Mouse (Mus musculus) liver, embryonic 12.5 days (tissue): ENCODE data around the gene Chsy1. TPM values are rescaled to one million over a fixed set of nuclear protein-coding genes. Genes with fewer than 3 reads are reported as not detected.

Experiments used
- ATAC-seq: fragments of 200-750 bp; cut with Nextera tagmentation; 2 replicates; pipeline ENCODE4 v1.8.0; 2017; ENCODE audit warnings: moderate number of reproducible peaks, mild to moderate bottlenecking, moderate library complexity
- H3K27ac ChIP-seq: fragments of 300-500 bp; sonication (generic); 2 replicates; pipeline ENCODE4 v1.5.1; 2016; ENCODE audit warnings: mild to moderate bottlenecking
- H3K27me3 ChIP-seq: fragments of 300-500 bp; sonication (generic); replicated peaks from 2 replicates; pipeline ENCODE4 v1.6.1; 2016; ENCODE audit warnings: mild to moderate bottlenecking, moderate library complexity
- H3K36me3 ChIP-seq: fragments of 300-500 bp; sonication (generic); 2 replicates; pipeline ENCODE4 v1.6.1; 2016; ENCODE audit warnings: mild to moderate bottlenecking, moderate library complexity
- H3K4me1 ChIP-seq: fragments of 300-500 bp; sonication (generic); 2 replicates; pipeline ENCODE4 v1.6.1; 2016
- H3K4me2 ChIP-seq: fragments of 300-500 bp; sonication (generic); 2 replicates; pipeline ENCODE4 v1.6.1; 2016; ENCODE audit warnings: mild to moderate bottlenecking, moderate library complexity
- H3K4me3 ChIP-seq: fragments of 300-500 bp; sonication (generic); 2 replicates; pipeline ENCODE4 v1.5.1; 2016; ENCODE audit warnings: mild to moderate bottlenecking, moderate library complexity
- H3K9ac ChIP-seq: fragments of 300-500 bp; sonication (generic); 2 replicates; pipeline ENCODE4 v1.6.1; 2016; ENCODE audit warnings: mild to moderate bottlenecking, moderate library complexity
- H3K9me3 ChIP-seq: fragments of 300-500 bp; sonication (generic); replicated peaks from 2 replicates; pipeline ENCODE4 v1.6.1; 2016; ENCODE audit warnings: mild to moderate bottlenecking, moderate library complexity
- WGBS: fragments of 180-500 bp; shearing (Covaris S2); methylation state at CpG from one replicate; pipeline ENCODE4 v1.1.7; 2016; ENCODE audit not compliant: insufficient replicate concordance; 5-methylcytosine and 5-hydroxymethylcytosine counted together
- polyA plus RNA-seq: library from polyadenylated mRNA; unstranded; fragments of >200 nt; fragmentation: Nextera tagmentation; extraction: Ambion mirVana; gene quantifications from 2 replicates; pipeline ENCODE4 v1.2.1, GENCODE M21; 2016

Gene Chsy1
- 11.3 and 12.0 TPM in 2 replicates for polyA plus RNA-seq

- under 1% methylated on average over 84 of the region's 123 CpGs for WGBS
- H3K4me3 ChIP-seq: peak within 1 kb of the TSS; percentile 90
- peaks cover 13% of the 10 kb centered on the region for H3K27me3 ChIP-seq
- no peaks in the 10 kb centered on the region for H3K9me3 ChIP-seq
- peaks cover 45% of the 10 kb centered on the region for H3K4me1 ChIP-seq
- peak within 1 kb of the TSS; percentile 91 for H3K9ac ChIP-seq
- ATAC-seq: peak; percentile 60
- H3K36me3 ChIP-seq: peaks cover 2% of the 10 kb centered on the region
- H3K27ac ChIP-seq: peak within 1 kb of the TSS; percentile 86
- H3K4me2 ChIP-seq: peak within 1 kb of the TSS; percentile 94
These were observed at the start of gene Chsy1 for GRCm38 (mm10) chr7:66108961-66109854. Gene Chsy1 (plus strand): TSS chr7:66109515.

DNA sequence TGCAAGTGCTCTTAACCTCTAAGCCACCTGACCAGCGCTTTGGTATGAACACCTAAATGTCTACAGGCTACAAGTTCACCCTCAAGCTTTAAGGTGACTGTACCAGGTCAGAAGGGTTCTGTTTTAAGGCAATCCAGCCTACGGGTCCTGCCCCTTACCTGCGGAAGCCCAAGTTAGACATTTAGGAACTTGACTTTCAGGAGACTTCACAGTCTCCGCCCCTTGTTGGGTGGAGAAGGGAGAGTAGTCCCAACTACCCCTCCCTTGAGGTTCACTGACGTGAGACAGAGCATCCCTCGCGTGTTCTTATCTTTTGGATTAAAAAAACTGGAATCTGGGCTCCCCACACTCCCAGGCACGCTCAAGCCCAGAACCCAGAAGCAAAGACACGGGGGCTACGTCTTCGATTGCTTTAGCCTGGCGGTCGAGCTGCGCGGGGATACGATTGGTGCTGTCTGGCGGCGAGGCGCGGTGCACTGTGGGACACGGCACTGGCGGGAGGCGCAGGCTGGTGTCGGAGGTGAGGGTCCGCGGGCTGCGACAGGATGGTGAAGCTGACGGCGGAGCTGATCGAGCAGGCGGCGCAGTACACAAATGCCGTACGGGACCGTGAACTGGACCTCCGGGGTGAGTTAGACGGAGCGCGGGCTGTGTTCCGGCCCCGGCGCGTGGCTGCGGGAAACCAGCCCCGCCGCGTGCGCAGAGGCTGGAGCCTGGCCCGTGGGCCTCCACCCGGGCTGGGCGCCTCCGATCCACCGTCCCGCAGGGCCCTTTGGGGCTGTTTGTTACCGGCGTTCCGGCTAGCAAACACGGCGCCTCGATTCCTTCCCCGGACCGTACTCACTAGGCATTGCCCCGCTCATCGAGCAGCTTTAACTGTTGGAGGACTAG is 49.0 kb upstream of the Chsy1 start:
- Histone ChIP-seq H3K27ac (peak overlapping the region; percentile 83), H3K9ac (peak overlapping the region; percentile 91), H3K9me3 (no peaks in the 10 kb centered on the region), H3K4me1 (peaks cover 26% of the 10 kb centered on the region), H3K4me2 (peak overlapping the region; percentile 84), H3K36me3 (peaks cover 35% of the 10 kb centered on the region), H3K4me3 (peak overlapping the region; percentile 95), H3K27me3 (peaks cover 8% of the 10 kb centered on the region; the same call in 1 of the 2 replicates)
- ATAC-seq: peak; percentile 91
- WGBS: 2% methylated on average over 63 of the region's 64 CpGs

GRCm38 (mm10) chr7:66061057-66061456 is 48.3 kb upstream of the Chsy1 start:
- ATAC-seq: no peak
- peak overlapping the region; percentile 84 for H3K4me2 ChIP-seq
- peak overlapping the region; percentile 95 for H3K4me3 ChIP-seq
- 1% methylated on average over 14 of the region's 14 CpGs for WGBS
- peak overlapping the region; percentile 91 for H3K9ac ChIP-seq
- H3K4me1 ChIP-seq: peaks cover 30% of the 10 kb centered on the region
- H3K36me3 ChIP-seq: peaks cover 41% of the 10 kb centered on the region
- peaks cover 8% of the 10 kb centered on the region; the same call in 1 of the 2 replicates for H3K27me3 ChIP-seq
- no peaks in the 10 kb centered on the region for H3K9me3 ChIP-seq
- peak overlapping the region; percentile 83; the same call in 1 of the 2 replicates for H3K27ac ChIP-seq

- no peak for ATAC-seq
- Histone ChIP-seq H3K27me3 (no peaks in the 10 kb centered on the region), H3K36me3 (peaks cover 66% of the 10 kb centered on the region), H3K9ac (no peak overlapping the region), H3K9me3 (no peaks in the 10 kb centered on the region), H3K4me2 (no peak overlapping the region), H3K27ac (no peak overlapping the region), H3K4me3 (no peak overlapping the region), H3K4me1 (peaks cover 25% of the 10 kb centered on the region)
- 86% methylated on average over 2 of the region's 2 CpGs for WGBS
These were observed 32.9 kb upstream of the Chsy1 start for GRCm38 (mm10) chr7:66076411-66076810.

- under 1% methylated on average over 65 of the region's 65 CpGs for WGBS
- Histone ChIP-seq H3K4me3 (peak within 1 kb of the TSS; percentile 82), H3K9ac (peak within 1 kb of the TSS; percentile 77), H3K4me2 (peak within 1 kb of the TSS; percentile 97), H3K27ac (peak within 1 kb of the TSS; percentile 81), H3K36me3 (peaks cover 65% of the 10 kb centered on the region), H3K9me3 (no peaks in the 10 kb centered on the region), H3K4me1 (peaks cover 29% of the 10 kb centered on the region), H3K27me3 (no peaks in the 10 kb centered on the region)
- ATAC-seq: peak; percentile 100
These were observed 29.7 kb upstream of the Chsy1 start, which contains the start of gene Selenos for GRCm38 (mm10) chr7:66079364-66080230. Gene Selenos (plus strand): TSS chr7:66079649.

DNA sequence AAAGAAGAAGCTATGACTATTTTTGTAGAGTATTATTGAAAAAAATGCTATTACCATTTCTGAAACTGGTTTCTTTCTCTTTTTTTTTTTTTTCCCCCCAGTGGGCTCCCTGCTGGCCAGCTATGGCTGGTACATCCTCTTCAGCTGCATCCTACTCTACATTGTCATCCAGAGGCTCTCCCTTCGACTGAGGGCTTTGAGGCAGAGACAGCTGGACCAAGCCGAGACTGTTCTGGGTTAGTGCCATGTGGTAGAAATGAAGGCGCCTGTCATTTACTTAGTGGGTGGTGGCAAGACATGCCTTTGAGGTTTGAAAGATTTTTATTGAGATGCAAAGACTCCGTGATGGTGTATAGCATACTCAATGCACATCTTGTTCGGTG is 29.1 kb upstream of the Chsy1 start:
- ATAC-seq: no peak
- Histone ChIP-seq H3K27ac (0 out of 2 replicates have a peak overlapping the region, but pooled peaks have one; percentile 81), H3K4me2 (peak overlapping the region; percentile 97), H3K9me3 (no peaks in the 10 kb centered on the region), H3K36me3 (peaks cover 64% of the 10 kb centered on the region), H3K4me3 (peak overlapping the region; percentile 82), H3K9ac (peak overlapping the region; percentile 77), H3K4me1 (peaks cover 29% of the 10 kb centered on the region), H3K27me3 (no peaks in the 10 kb centered on the region)
- 37% methylated on average over 5 of the region's 5 CpGs for WGBS

DNA sequence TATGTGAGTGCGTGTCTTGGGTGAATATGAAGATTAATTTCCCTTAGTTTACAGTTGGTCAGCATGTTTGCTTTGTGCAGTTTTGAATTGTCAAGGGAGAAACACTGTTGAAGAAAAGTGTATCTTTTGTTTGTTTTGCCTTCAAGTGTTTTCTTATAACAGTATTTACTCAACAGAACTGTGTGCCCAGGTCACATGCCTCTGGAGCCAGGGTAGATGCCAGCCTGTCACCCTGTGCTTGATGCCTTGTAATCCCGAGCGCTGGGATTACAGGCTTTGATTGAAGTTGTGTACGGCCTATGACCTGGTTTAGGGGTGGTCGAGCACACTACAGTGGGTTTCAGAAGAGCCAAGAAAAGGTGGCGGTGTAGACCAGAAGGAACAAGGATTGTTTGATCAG is 25.6 kb upstream of the Chsy1 start:
- no peak for ATAC-seq
- H3K36me3 ChIP-seq: peaks cover 76% of the 10 kb centered on the region

GRCm38 (mm10) chr7:66084546-66084945 is 24.8 kb upstream of the Chsy1 start:
- H3K4me1 ChIP-seq: peaks cover 23% of the 10 kb centered on the region
- WGBS: 70% methylated on average over 7 of the region's 7 CpGs
- H3K4me2 ChIP-seq: no peak overlapping the region
- ATAC-seq: no peak
- H3K4me3 ChIP-seq: no peak overlapping the region
- no peaks in the 10 kb centered on the region for H3K27me3 ChIP-seq
- H3K9me3 ChIP-seq: no peaks in the 10 kb centered on the region
- H3K9ac ChIP-seq: no peak overlapping the region
- peaks cover 83% of the 10 kb centered on the region for H3K36me3 ChIP-seq
- no peak overlapping the region for H3K27ac ChIP-seq

More for the DNA sequence above, 25.6 kb upstream of the Chsy1 start:
- WGBS: 87% methylated on average over 6 of the region's 6 CpGs
- Histone ChIP-seq H3K27me3 (no peaks in the 10 kb centered on the region), H3K9me3 (no peaks in the 10 kb centered on the region), H3K9ac (no peak overlapping the region), H3K4me2 (no peak overlapping the region), H3K4me1 (peaks cover 27% of the 10 kb centered on the region), H3K4me3 (no peak overlapping the region), H3K27ac (no peak overlapping the region)

DNA sequence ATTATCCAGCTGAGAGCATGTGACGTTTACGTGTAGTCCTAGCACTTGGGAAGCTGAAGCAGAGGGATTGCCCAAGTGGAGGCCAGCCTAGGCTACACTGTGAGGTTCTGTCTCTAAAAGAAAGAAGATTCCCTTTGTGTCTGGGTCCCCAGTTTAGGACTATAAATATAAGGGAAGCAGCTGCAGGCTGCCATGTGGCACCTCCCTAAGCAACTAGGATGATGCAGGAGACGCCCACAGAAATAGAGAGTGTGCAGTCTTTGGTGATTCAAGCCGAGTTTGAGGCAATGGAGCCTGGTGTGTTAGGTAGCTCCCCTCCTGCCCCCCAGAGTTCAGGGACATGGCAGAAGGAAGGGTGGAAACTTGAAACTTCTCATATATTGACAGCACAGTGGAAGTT is 21.7 kb upstream of the Chsy1 start:
- WGBS: 78% methylated on average over 4 of the region's 4 CpGs
- H3K4me1 ChIP-seq: no peaks in the 10 kb centered on the region
- no peak for ATAC-seq
- no peak overlapping the region for H3K27ac ChIP-seq
- H3K9me3 ChIP-seq: no peaks in the 10 kb centered on the region
- peaks cover 89% of the 10 kb centered on the region for H3K36me3 ChIP-seq
- H3K4me2 ChIP-seq: no peak overlapping the region
- no peak overlapping the region for H3K4me3 ChIP-seq
- H3K27me3 ChIP-seq: no peaks in the 10 kb centered on the region
- no peak overlapping the region for H3K9ac ChIP-seq

- Histone ChIP-seq H3K4me3 (no peak overlapping the region), H3K4me2 (no peak overlapping the region), H3K27ac (no peak overlapping the region), H3K4me1 (no peaks in the 10 kb centered on the region), H3K27me3 (no peaks in the 10 kb centered on the region), H3K9ac (no peak overlapping the region), H3K36me3 (peaks cover 85% of the 10 kb centered on the region), H3K9me3 (no peaks in the 10 kb centered on the region)
- 72% methylated on average over 2 of the region's 2 CpGs for WGBS
- no peak for ATAC-seq
These were observed 21.2 kb upstream of the Chsy1 start for GRCm38 (mm10) chr7:66088077-66088476.

DNA sequence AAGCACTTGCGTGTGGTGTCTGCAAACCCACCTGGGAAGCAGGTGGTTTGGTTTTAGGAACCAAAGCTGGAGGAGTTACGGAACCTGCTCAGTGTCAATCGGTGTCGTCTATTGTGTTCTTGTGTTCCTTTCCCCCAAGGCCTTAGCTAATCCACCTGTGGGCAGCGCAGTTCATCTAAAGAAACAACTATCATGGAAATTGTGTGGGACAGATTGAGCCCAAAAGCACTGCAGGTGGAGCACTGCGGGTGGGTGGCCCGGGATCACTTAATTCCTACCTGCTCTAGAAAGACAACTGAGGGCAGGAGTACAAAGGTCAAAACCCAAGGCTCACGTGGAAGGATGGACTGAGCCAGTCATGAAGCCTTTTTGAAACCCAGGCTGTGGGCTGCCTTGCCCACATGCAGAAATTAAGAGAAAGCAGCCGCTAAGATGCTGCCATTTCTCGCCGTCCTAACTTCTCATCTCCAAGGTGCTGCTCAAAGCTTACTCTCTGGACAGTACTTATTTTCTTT is 18.6 kb upstream of the Chsy1 start:
- H3K27me3 ChIP-seq: no peaks in the 10 kb centered on the region
- H3K4me3 ChIP-seq: no peak overlapping the region
- no peak overlapping the region for H3K9ac ChIP-seq
- no peak overlapping the region for H3K27ac ChIP-seq
- no peak overlapping the region for H3K4me2 ChIP-seq
- 83% methylated on average over 11 of the region's 11 CpGs for WGBS
- no peaks in the 10 kb centered on the region for H3K4me1 ChIP-seq
- ATAC-seq: no peak
- H3K9me3 ChIP-seq: no peaks in the 10 kb centered on the region
- peaks cover 59% of the 10 kb centered on the region for H3K36me3 ChIP-seq
